Mouse (Mus musculus): ENCODE measurements at regions not wholly inside any gene's neighbourhood (a gene's known extent, or its start where the extent isn't known, plus 50 kb on each side); places are given as distances from the start of the nearest gene placed in this dataset.

DNA sequence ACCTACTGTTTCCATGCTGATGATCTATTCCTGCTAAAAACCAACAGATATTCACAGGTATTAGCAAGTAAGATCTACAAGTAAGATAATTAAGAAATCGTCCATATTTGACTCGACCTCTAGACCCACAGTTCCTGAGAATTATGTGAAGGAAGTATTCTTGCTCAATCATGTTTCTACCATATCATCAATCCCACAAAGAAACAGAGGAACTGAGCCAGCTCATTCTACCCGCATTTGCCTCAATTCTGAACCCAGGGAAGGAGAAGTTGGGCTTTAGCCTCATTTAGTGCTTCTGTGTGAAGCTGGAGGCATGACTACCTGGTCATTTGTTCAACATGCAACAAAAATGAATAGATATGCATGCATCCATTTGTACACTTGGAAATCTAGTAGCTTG, 346.5 kb downstream of the Gsdmc2 start:
- no peak overlapping the region for H3K27ac ChIP-seq (ENCODE audit: insufficient read depth, low read depth)
- no peak for TF ChIP-seq MEF2A (IDR thresholded peaks at IDR 0.05; ENCODE audit: borderline replicate concordance, low read depth, low read length)
- no peak for TF ChIP-seq JUN (IDR thresholded peaks at IDR 0.05; ENCODE audit: insufficient read depth, low read depth, low read length)
- TF ChIP-seq TCF12 (IDR thresholded peaks at IDR 0.05; ENCODE audit: low read depth, low read length), result no peak
- no peak for TF ChIP-seq NRF1 (IDR thresholded peaks at IDR 0.05; ENCODE audit: low read depth, low read length)
- no peak for TF ChIP-seq UBTF (IDR thresholded peaks at IDR 0.05; ENCODE audit: low read depth, low read length)
- no peak for TF ChIP-seq CTCF (conservative IDR thresholded peaks at IDR 0.05 in 1 of 2, IDR thresholded peaks at IDR 0.05 in 1 of 2; ENCODE audit: low read depth in 2 of 2, low read length in 2 of 2)
- no peak for TF ChIP-seq HCFC1 (IDR thresholded peaks at IDR 0.05; ENCODE audit: low read depth, low read length)
- TF ChIP-seq USF1 (IDR thresholded peaks at IDR 0.05; ENCODE audit: low read depth, low read length), result no peak
- no peak for TF ChIP-seq RCOR1 (conservative IDR thresholded peaks at IDR 0.05; ENCODE audit: low read depth, low read length)
- no peak for TF ChIP-seq ETS1 (conservative IDR thresholded peaks at IDR 0.05; ENCODE audit: low read depth, low read length)
- TF ChIP-seq ZKSCAN1 (IDR thresholded peaks at IDR 0.05; ENCODE audit: borderline replicate concordance, low read depth, low read length), result no peak
- no peak for TF ChIP-seq E2F4 (IDR thresholded peaks at IDR 0.05; ENCODE audit: insufficient replicate concordance, low read depth, low read length)
- TF ChIP-seq CHD1 (IDR thresholded peaks at IDR 0.05; ENCODE audit: low read depth, low read length), result no peak
- no peak for TF ChIP-seq MAFK (IDR thresholded peaks at IDR 0.05; ENCODE audit: insufficient replicate concordance, low read length)
- TF ChIP-seq MAZ (IDR thresholded peaks at IDR 0.05; ENCODE audit: low read depth, low read length), result no peak
- TF ChIP-seq MXI1 (IDR thresholded peaks at IDR 0.05; ENCODE audit: low read depth, low read length), result no peak
- TF ChIP-seq RAD21 (IDR thresholded peaks at IDR 0.05; ENCODE audit: low read depth, low read length), result no peak
- TF ChIP-seq ZMIZ1 (IDR thresholded peaks at IDR 0.05; ENCODE audit: low read depth, low read length), result no peak
- no peak for TF ChIP-seq MAX (IDR thresholded peaks at IDR 0.05; ENCODE audit: low read length)
- TF ChIP-seq IRF4 (IDR thresholded peaks at IDR 0.05; ENCODE audit: low read depth, low read length), result no peak
- in situ Hi-C loops (cut with MboI; ENCODE audit: low pct_ligation_motif_present, low pct_unique_long_range_greater_than_20kb, low sequenced_read_pairs) (no loop called here), dilution Hi-C loops (cut with MboI; ENCODE audit: extremely low pct_ligation_motif_present, extremely low pct_unique_long_range_greater_than_20kb, low sequenced_read_pairs) (no loop called here)
- H3K36me3 ChIP-seq (replicated peaks in 1 of 2; ENCODE audit: control insufficient read depth in 1 of 2, insufficient read depth in 1 of 2, low read length in 1 of 2), result no peaks in the 10 kb centered on the region
- H3K4me1 ChIP-seq (ENCODE audit: control insufficient read depth in 1 of 2, insufficient read depth in 2 of 2), result no peaks in the 10 kb centered on the region
- no peak overlapping the region for H3K4me2 ChIP-seq (ENCODE audit: insufficient read depth, low read depth, poor library complexity, severe bottlenecking)
- no peaks in the 10 kb centered on the region for H3K79me2 ChIP-seq (replicated peaks; ENCODE audit: control insufficient read depth, extremely low read depth, insufficient read depth, poor library complexity, severe bottlenecking)
- no peak overlapping the region for H3K4me3 ChIP-seq (replicated peaks in 1 of 3; ENCODE audit: low read depth in 2 of 3, low read length in 2 of 3, poor library complexity in 1 of 3)
- no peaks in the 10 kb centered on the region for H3K9me3 ChIP-seq (replicated peaks; ENCODE audit: low read length)
- DNase-seq (ENCODE audit: extremely low read depth), result no peak
- no peak overlapping the region for H3K9ac ChIP-seq (ENCODE audit: insufficient read depth, low read depth)
- H3K27me3 ChIP-seq (replicated peaks), result no peaks in the 10 kb centered on the region

DNA sequence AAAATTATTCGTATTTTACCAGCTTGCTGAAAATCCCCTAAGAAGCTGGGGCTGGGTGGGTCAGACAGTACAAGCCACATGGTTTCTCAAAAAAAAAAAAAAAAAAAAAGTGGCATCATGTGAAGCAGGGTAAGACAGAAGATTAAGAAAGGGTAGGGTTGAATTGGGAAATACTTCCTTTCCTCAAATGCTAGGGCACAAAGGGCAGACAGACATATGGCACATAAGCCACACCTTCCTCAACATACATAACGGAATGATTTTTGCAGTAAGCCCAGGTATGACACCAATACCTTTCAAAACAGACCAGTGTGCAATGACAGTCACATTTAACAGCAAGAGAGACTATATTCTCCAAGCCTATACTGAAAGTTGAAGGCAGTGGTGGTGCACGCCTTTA, 347.8 kb downstream of the Gsdmc2 start:
- no peaks in the 10 kb centered on the region for H3K4me1 ChIP-seq (ENCODE audit: control insufficient read depth in 1 of 2, insufficient read depth in 2 of 2)
- no peak overlapping the region for H3K27ac ChIP-seq (ENCODE audit: insufficient read depth, low read depth)
- H3K4me2 ChIP-seq (ENCODE audit: insufficient read depth, low read depth, poor library complexity, severe bottlenecking), result no peak overlapping the region
- H3K9me3 ChIP-seq (replicated peaks; ENCODE audit: low read length), result no peaks in the 10 kb centered on the region
- dilution Hi-C loops (cut with MboI; ENCODE audit: extremely low pct_ligation_motif_present, extremely low pct_unique_long_range_greater_than_20kb, low sequenced_read_pairs), result no loop called here
- no peak for DNase-seq (ENCODE audit: extremely low read depth)
- no peak overlapping the region for H3K9ac ChIP-seq (ENCODE audit: insufficient read depth, low read depth)
- H3K4me3 ChIP-seq (replicated peaks in 1 of 3; ENCODE audit: low read depth in 2 of 3, low read length in 2 of 3, poor library complexity in 1 of 3), result no peak overlapping the region
- H3K36me3 ChIP-seq (replicated peaks in 1 of 2; ENCODE audit: control insufficient read depth in 1 of 2, insufficient read depth in 1 of 2, low read length in 1 of 2), result no peaks in the 10 kb centered on the region
- TF ChIP-seq ZKSCAN1 (IDR thresholded peaks at IDR 0.05; ENCODE audit: borderline replicate concordance, low read depth, low read length), result no peak
- no peak for TF ChIP-seq RAD21 (IDR thresholded peaks at IDR 0.05; ENCODE audit: low read depth, low read length)
- TF ChIP-seq POLR2AphosphoS2 (IDR thresholded peaks at IDR 0.05; ENCODE audit: low read depth, low read length), result no peak
- no peak for TF ChIP-seq MAX (IDR thresholded peaks at IDR 0.05; ENCODE audit: low read length)
- TF ChIP-seq UBTF (IDR thresholded peaks at IDR 0.05; ENCODE audit: low read depth, low read length), result no peak
- TF ChIP-seq SMC3 (IDR thresholded peaks at IDR 0.05; ENCODE audit: low read depth, low read length), result no peak
- no peak for TF ChIP-seq IRF4 (IDR thresholded peaks at IDR 0.05; ENCODE audit: low read depth, low read length)
- TF ChIP-seq ZMIZ1 (IDR thresholded peaks at IDR 0.05; ENCODE audit: low read depth, low read length), result no peak
- no peak for TF ChIP-seq MYC (IDR thresholded peaks at IDR 0.05; ENCODE audit: low read depth, low read length)
- no peak for TF ChIP-seq ZNF384 (IDR thresholded peaks at IDR 0.05; ENCODE audit: low read depth, low read length)
- TF ChIP-seq SIN3A (IDR thresholded peaks at IDR 0.05; ENCODE audit: low read length), result no peak
- H3K27me3 ChIP-seq (replicated peaks), result no peaks in the 10 kb centered on the region
- in situ Hi-C loops (cut with MboI; ENCODE audit: low pct_ligation_motif_present, low pct_unique_long_range_greater_than_20kb, low sequenced_read_pairs), result no loop called here
- H3K79me2 ChIP-seq (replicated peaks; ENCODE audit: control insufficient read depth, extremely low read depth, insufficient read depth, poor library complexity, severe bottlenecking), result no peaks in the 10 kb centered on the region
